Mouse (Mus musculus) forebrain, embryonic 14.5 days (tissue): ENCODE measurements at regions not wholly inside any gene's neighbourhood (a gene's known extent, or its start where the extent isn't known, plus 50 kb on each side); places are given as distances from the start of the nearest gene placed in this dataset.
A peak's percentile ranks its signal among the peaks of the same experiment; 100 is the strongest.

Experiments
- ATAC-seq: fragments of 200-750 bp; cut with Nextera tagmentation; 2 replicates; pipeline ENCODE4 v1.8.0; 2017; ENCODE audit warnings: mild to moderate bottlenecking, moderate library complexity
- DNase-seq: peaks from one replicate; pipeline ENCODE4 v3.0.0-alpha.2; 2015; ENCODE audit warnings: low spot score
- H3K27ac ChIP-seq: fragments of 300-500 bp; sonication (generic); 2 replicates; pipeline ENCODE4 v1.5.1; 2014; ENCODE audit warnings: low read depth, mild to moderate bottlenecking, control low read depth, low read length, moderate library complexity
- H3K27me3 ChIP-seq: fragments of 300-500 bp; sonication (generic); replicated peaks from 2 replicates; pipeline ENCODE4 v1.6.1; 2014; ENCODE audit warnings: low read length, control low read depth, mixed read lengths; ENCODE audit not compliant: control insufficient read depth, insufficient read depth
- H3K36me3 ChIP-seq: fragments of 300-500 bp; sonication (generic); 2 replicates; pipeline ENCODE4 v1.6.1; 2014; ENCODE audit warnings: low read length, control low read depth; ENCODE audit not compliant: control insufficient read depth, insufficient read depth
- H3K4me1 ChIP-seq: fragments of 300-500 bp; sonication (generic); 2 replicates; pipeline ENCODE4 v1.6.1; 2014; ENCODE audit warnings: antibody characterized with exemption, low read length, control low read depth; ENCODE audit not compliant: control insufficient read depth, insufficient read depth
- H3K4me2 ChIP-seq: fragments of 300-500 bp; sonication (generic); 2 replicates; pipeline ENCODE4 v1.6.1; 2014; ENCODE audit warnings: mild to moderate bottlenecking, control low read depth, low read length
- H3K4me3 ChIP-seq: fragments of 300-500 bp; sonication (generic); 2 replicates; pipeline ENCODE4 v1.5.1; 2014; ENCODE audit warnings: low read depth, low read length, control low read depth
- H3K9ac ChIP-seq: fragments of 300-500 bp; sonication (generic); 2 replicates; pipeline ENCODE4 v1.6.1; 2014; ENCODE audit warnings: mild to moderate bottlenecking, low read length, control low read depth, moderate library complexity
- H3K9me3 ChIP-seq: fragments of 300-500 bp; sonication (generic); replicated peaks from 2 replicates; pipeline ENCODE4 v1.6.1; 2016; ENCODE audit warnings: low read length, control low read depth, mixed read lengths; ENCODE audit not compliant: control insufficient read depth
- WGBS: fragments of 180-500 bp; shearing (Covaris S2); extraction: QIAGEN DNeasy Blood & Tissue Kit; methylation state at CpG from one replicate; pipeline ENCODE4 v1.1.7; 2014; 5-methylcytosine and 5-hydroxymethylcytosine counted together

DNA sequence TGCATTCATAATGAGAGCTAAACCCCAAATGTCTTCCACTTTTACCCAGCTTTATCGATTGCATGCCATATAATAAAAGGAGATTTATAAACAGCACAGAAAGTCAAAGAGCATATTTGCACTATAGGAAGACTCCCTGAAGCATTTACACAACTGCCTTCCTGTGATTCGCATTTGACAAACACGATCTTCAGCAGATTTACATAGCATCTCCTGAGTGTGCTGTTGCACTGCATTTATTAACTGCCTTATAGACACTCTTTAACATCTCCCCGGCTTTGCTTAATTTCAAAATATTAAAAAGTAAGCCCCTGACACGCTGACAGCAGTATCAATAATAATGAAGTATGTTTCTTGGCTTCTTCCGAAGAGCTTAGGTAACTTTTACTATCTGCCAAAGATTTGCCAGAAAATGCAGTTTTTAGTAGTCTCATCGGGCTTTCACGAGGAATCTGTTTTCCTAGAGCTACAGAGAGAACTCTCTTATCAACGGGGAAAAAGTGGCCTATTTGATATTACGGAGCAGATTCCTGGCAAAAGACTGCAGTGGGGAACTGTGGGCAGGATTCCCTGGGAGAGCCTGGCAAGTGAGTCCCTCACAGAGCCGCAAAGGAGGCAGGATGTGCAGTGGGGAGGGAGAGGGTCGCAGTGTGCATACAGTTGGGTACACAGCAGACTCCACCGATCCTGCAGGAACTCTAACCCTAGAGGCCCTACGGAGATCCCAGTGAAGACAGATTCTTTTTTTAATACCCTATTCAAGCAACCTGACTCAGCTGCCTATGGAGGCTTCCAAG, 103.6 kb upstream of the 2610001J05Rik start:
- Histone ChIP-seq H3K4me3 (no peak overlapping the region), H3K9ac (no peak overlapping the region), H3K27me3 (no peaks in the 10 kb centered on the region), H3K36me3 (no peaks in the 10 kb centered on the region), H3K4me1 (no peaks in the 10 kb centered on the region), H3K27ac (no peak overlapping the region), H3K4me2 (no peak overlapping the region), H3K9me3 (peaks cover 5% of the 10 kb centered on the region; the same call in 1 of the 2 replicates)
- 0 out of 2 replicates have a peak, but pooled peaks have one; percentile 23 for ATAC-seq
- no peak for DNase-seq
- 76% methylated on average over 14 of the region's 14 CpGs for WGBS

GRCm38 (mm10) chr6:13964471-13964870, 93.2 kb upstream of the 2610001J05Rik start:
- Histone ChIP-seq H3K9me3 (no peaks in the 10 kb centered on the region), H3K36me3 (no peaks in the 10 kb centered on the region), H3K4me2 (no peak overlapping the region), H3K27ac (no peak overlapping the region), H3K4me1 (no peaks in the 10 kb centered on the region), H3K27me3 (no peaks in the 10 kb centered on the region), H3K9ac (no peak overlapping the region), H3K4me3 (no peak overlapping the region)
- ATAC-seq (no peak), DNase-seq (no peak)
- WGBS, result 72% methylated on average over 2 of the region's 2 CpGs

DNA sequence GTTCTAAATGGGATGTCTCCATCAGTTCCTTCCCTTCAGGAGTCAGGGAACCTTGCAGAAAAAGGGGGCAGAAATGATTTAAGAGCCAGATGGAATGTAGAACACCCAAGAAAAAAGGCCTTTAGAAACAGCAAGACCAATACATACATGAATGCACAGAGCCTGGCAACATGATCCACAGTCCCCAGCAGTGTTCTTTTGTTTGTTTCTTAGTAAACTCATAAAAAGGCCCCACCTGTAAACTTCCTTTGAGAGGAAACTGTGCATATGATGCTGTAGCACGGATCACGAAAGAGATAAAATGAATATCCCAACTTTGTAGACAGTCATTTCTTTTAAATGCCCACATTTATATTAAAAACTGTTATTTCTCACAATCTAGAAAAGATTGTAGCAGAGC, 92.7 kb upstream of the 2610001J05Rik start:
- Histone ChIP-seq H3K9me3 (no peaks in the 10 kb centered on the region), H3K4me3 (no peak overlapping the region), H3K27ac (no peak overlapping the region), H3K4me1 (no peaks in the 10 kb centered on the region), H3K27me3 (no peaks in the 10 kb centered on the region), H3K4me2 (no peak overlapping the region), H3K9ac (no peak overlapping the region), H3K36me3 (no peaks in the 10 kb centered on the region)
- no peak for ATAC-seq
- WGBS, result 52% methylated on average over 2 of the region's 2 CpGs
- DNase-seq, result no peak

- Histone ChIP-seq H3K27me3 (no peaks in the 10 kb centered on the region), H3K27ac (no peak overlapping the region), H3K4me1 (no peaks in the 10 kb centered on the region), H3K9me3 (no peaks in the 10 kb centered on the region), H3K4me2 (no peak overlapping the region), H3K4me3 (no peak overlapping the region), H3K36me3 (no peaks in the 10 kb centered on the region), H3K9ac (no peak overlapping the region)
- DNase-seq (no peak), ATAC-seq (no peak)
- 84% methylated on average over 4 of the region's 4 CpGs for whole genome bisulfite sequencing
Measured at GRCm38 (mm10) chr6:13949640-13950039, 78.3 kb upstream of the 2610001J05Rik start.

DNA sequence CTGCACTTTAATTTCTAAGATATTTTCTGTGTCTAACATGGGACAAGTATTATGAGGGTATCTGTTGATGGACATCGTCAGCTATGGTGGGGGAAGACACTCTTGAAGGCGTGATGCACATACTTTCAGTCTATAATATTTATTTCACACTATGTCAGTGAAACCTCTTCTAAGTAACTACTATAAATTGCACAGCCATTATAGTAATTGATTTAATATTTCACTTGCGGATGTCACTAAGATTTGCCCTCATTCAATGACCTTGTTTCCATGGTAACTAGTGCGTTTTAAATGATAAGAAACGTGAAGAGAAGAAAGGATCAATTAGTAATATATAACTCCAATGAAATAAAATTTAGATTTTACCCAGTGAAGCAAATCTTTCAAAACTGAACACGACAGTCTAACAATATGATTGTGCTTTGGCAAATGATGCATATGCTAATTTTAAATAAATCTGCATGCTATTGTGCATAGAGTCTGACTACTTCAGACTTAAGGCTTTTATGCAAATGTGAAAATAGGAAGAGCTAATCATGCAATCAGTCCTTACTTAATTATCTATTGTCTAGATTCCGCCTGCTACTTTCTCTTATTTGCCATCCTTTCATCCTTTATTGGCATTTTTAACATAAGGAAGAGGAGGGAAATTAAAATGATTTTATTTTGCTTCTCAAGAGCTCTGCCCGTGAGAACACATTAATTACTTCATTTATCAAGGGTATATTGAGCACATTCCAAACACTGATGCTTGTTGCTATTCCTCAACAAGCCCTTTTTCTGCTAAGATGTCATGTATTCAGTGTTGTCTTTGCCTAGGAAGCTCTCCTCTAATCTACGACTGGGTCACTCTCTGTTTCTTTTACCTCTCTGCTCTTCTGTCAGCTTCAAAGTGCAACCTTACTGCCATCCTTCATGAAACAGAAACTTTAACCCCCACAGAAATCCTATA, 49.8 kb upstream of the 2610001J05Rik start:
- Histone ChIP-seq H3K27me3 (no peaks in the 10 kb centered on the region), H3K27ac (peak overlapping the region; percentile 11; the same call in 1 of the 2 replicates), H3K4me2 (no peak overlapping the region), H3K4me1 (no peaks in the 10 kb centered on the region), H3K9ac (no peak overlapping the region), H3K36me3 (no peaks in the 10 kb centered on the region), H3K9me3 (no peaks in the 10 kb centered on the region), H3K4me3 (no peak overlapping the region)
- peak; percentile 90 for ATAC-seq
- DNase-seq, result peak; percentile 65
- WGBS, result 55% methylated on average over 9 of the region's 9 CpGs
